Mouse (Mus musculus) left cerebral cortex, postnatal 25 days (tissue): ENCODE results near the gene AW549877. TPM values are rescaled to one million over a fixed set of nuclear protein-coding genes. Genes with fewer than 3 reads are reported as not detected.

ENCODE experiments used
- total RNA-seq, 2 experiments: library from RNA; stranded (reverse); gene quantifications; 2 replicates each; pipeline ENCODE4 v1.2.3; 2021

The AW549877 gene
- total RNA-seq, 2 experiments from 2014 or later = 43.8 to 49.9 TPM

Other genes with a start within 250 kb of the AW549877 start
- 1 to 10 TPM; 7.8 to 8.5 TPM for gene Fbxo4, start 16.2 kb downstream of the AW549877 start, total RNA-seq
- gene Oxct1, start 30.6 kb upstream of the AW549877 start, total RNA-seq = 100 to 1,000 TPM; 369 to 401 TPM